Mouse (Mus musculus) kidney, adult 11 months (tissue): Measurements from ENCODE around the gene Stn1.
A peak's percentile ranks its signal among the peaks of the same experiment; 100 is the strongest.

Experiments used
- DNase-seq: peaks from one replicate; pipeline ENCODE4 v3.0.0; 2022

Stn1 gene

GRCm38 (mm10) chr19:47464304-47465241 is 72.7 kb downstream of the Stn1 start, which contains the start of gene Sh3pxd2a:
Gene Sh3pxd2a, minus strand, starts transcription at chr19:47464401.
- DNase-seq: no peak

- DNase-seq: peak; percentile 49
Observed at GRCm38 (mm10) chr19:47463636-47464303, 73.5 kb downstream of the Stn1 start.

GRCm38 (mm10) chr19:47463206-47463605 is 74.1 kb downstream of the Stn1 start:
- no peak for DNase-seq

- DNase-seq: no peak
Observed at GRCm38 (mm10) chr19:47462725-47463124, 74.6 kb downstream of the Stn1 start.

- DNase-seq: no peak
Observed at GRCm38 (mm10) chr19:47461838-47462237, 75.5 kb downstream of the Stn1 start.

GRCm38 (mm10) chr19:47461386-47461785 is 75.9 kb downstream of the Stn1 start:
- DNase-seq: no peak

- DNase-seq: no peak
Observed at GRCm38 (mm10) chr19:47460120-47460960, 77.0 kb downstream of the Stn1 start.

GRCm38 (mm10) chr19:47459214-47459613 is 78.1 kb downstream of the Stn1 start:
- no peak for DNase-seq

GRCm38 (mm10) chr19:47458504-47459161 is 78.7 kb downstream of the Stn1 start:
- DNase-seq: no peak

- DNase-seq: no peak
Observed at GRCm38 (mm10) chr19:47457711-47458503, 79.4 kb downstream of the Stn1 start.

GRCm38 (mm10) chr19:47456021-47456420 is 81.3 kb downstream of the Stn1 start:
- DNase-seq: no peak

- no peak for DNase-seq
Observed at GRCm38 (mm10) chr19:47455001-47455755, 82.1 kb downstream of the Stn1 start.

- no peak for DNase-seq
Observed at GRCm38 (mm10) chr19:47454167-47455000, 82.9 kb downstream of the Stn1 start.

GRCm38 (mm10) chr19:47453352-47453751 is 84.0 kb downstream of the Stn1 start:
- no peak for DNase-seq

GRCm38 (mm10) chr19:47452682-47453081 is 84.6 kb downstream of the Stn1 start:
- DNase-seq: peak; percentile 72

- DNase-seq: no peak
Observed at GRCm38 (mm10) chr19:47452211-47452610, 85.1 kb downstream of the Stn1 start.

GRCm38 (mm10) chr19:47451476-47452113 is 85.7 kb downstream of the Stn1 start:
- no peak for DNase-seq
